Mouse (Mus musculus) T-helper 17 cell (primary cell): ENCODE measurements around the gene Robo3.

Experiments
- in situ Hi-C, 2 experiments: fragments of 300-600 bp; cut with MboI, MseI; formaldehyde crosslinking; loops; 1 replicate in 1 of 2; 2 replicates in 1 of 2; pipeline ENCODE4 v1.15.1; 2025; ENCODE audit warnings: high pct_unique_total_duplicates in 2 of 2

Gene Robo3

GRCm38 (mm10) chr9:37432720-37433421 is at the start of gene Robo3:
Gene Robo3 (minus strand): TSS chr9:37433246.
- in situ Hi-C loops: no loop called here

- in situ Hi-C loops: no loop called here
These were observed 41.9 kb upstream of the Robo3 start for GRCm38 (mm10) chr9:37474923-37475322.

- in situ Hi-C loops: no loop called here
These were observed 40.6 kb upstream of the Robo3 start for GRCm38 (mm10) chr9:37473611-37474125.

- in situ Hi-C loops: loop anchor here (5.0 kb wide), 3 partner anchors 75 to 160 kb away; partner anchors contain the start of gene Vsig2 (in 1 of the 2)
These were observed 29.7 kb upstream of the Robo3 start for GRCm38 (mm10) chr9:37462764-37463163.

GRCm38 (mm10) chr9:37461571-37461970 is 28.5 kb upstream of the Robo3 start:
- in situ Hi-C loops: loop anchor here (5.0 kb wide), 3 partner anchors 76 to 161 kb away; partner anchors contain the start of gene Vsig2 (in 1 of the 2)

GRCm38 (mm10) chr9:37460961-37461340 is 27.9 kb upstream of the Robo3 start:
- in situ Hi-C loops: loop anchor here (5.0 kb wide), 3 partner anchors 76 to 161 kb away; partner anchors contain the start of gene Vsig2 (in 1 of the 2)

GRCm38 (mm10) chr9:37460043-37460960 is 27.3 kb upstream of the Robo3 start:
- in situ Hi-C loops: loop anchor here (5.0 kb wide), 3 partner anchors 77 to 162 kb away; partner anchors contain the start of gene Vsig2 (in 1 of the 2)

- in situ Hi-C loops: loop anchor here (5.0 kb wide), 3 partner anchors 78 to 163 kb away; partner anchors contain the start of gene Vsig2 (in 1 of the 2)
These were observed 26.6 kb upstream of the Robo3 start for GRCm38 (mm10) chr9:37459665-37460042.

- in situ Hi-C loops: no loop called here
These were observed 24.1 kb upstream of the Robo3 start for GRCm38 (mm10) chr9:37457151-37457550.

GRCm38 (mm10) chr9:37456481-37456910 is 23.4 kb upstream of the Robo3 start:
- in situ Hi-C loops: no loop called here

GRCm38 (mm10) chr9:37455868-37456267 is 22.8 kb upstream of the Robo3 start:
- in situ Hi-C loops: no loop called here

- in situ Hi-C loops: no loop called here
These were observed 21.9 kb upstream of the Robo3 start for GRCm38 (mm10) chr9:37454991-37455390.

GRCm38 (mm10) chr9:37454011-37454492 is 21.0 kb upstream of the Robo3 start:
- in situ Hi-C loops: no loop called here

- in situ Hi-C loops: no loop called here
These were observed 20.3 kb upstream of the Robo3 start for GRCm38 (mm10) chr9:37453328-37453727.

- in situ Hi-C loops: no loop called here
These were observed 19.4 kb upstream of the Robo3 start for GRCm38 (mm10) chr9:37452401-37452800.

- in situ Hi-C loops: no loop called here
These were observed 5.0 kb upstream of the Robo3 start for GRCm38 (mm10) chr9:37437772-37438735.

- in situ Hi-C loops: no loop called here
These were observed 2.6 kb upstream of the Robo3 start for GRCm38 (mm10) chr9:37435616-37436015.

GRCm38 (mm10) chr9:37434932-37435331 is 1.9 kb upstream of the Robo3 start:
- in situ Hi-C loops: no loop called here

- in situ Hi-C loops: no loop called here
These were observed 946 bp upstream of the Robo3 start for GRCm38 (mm10) chr9:37433823-37434560.
